Mouse (Mus musculus) midbrain, postnatal 0 days (tissue): ENCODE results near the gene Grhl3. TPM values are rescaled to one million over a fixed set of nuclear protein-coding genes. Genes with fewer than 3 reads are reported as not detected.

Experiments
- ATAC-seq: fragments of 200-750 bp; cut with Nextera tagmentation; 2 replicates; pipeline ENCODE4 v1.8.0; 2017; ENCODE audit warnings: moderate number of reproducible peaks, mild to moderate bottlenecking, moderate TSS enrichment, moderate library complexity; ENCODE audit not compliant: low FRiP score
- DNase-seq: peaks from one replicate; pipeline ENCODE4 v3.0.0-alpha.2; 2015; ENCODE audit warnings: low spot score
- H3K27ac ChIP-seq: fragments of 300-500 bp; sonication (generic); 2 replicates; pipeline ENCODE4 v1.5.1; 2014; ENCODE audit warnings: low read depth, mild to moderate bottlenecking, low read length, mixed read lengths
- H3K27me3 ChIP-seq: fragments of 300-500 bp; sonication (generic); 2 replicates; pipeline ENCODE4 v1.6.1; 2014; ENCODE audit warnings: low read length, control low read depth, mixed read lengths; ENCODE audit not compliant: insufficient read depth
- H3K36me3 ChIP-seq: fragments of 300-500 bp; sonication (generic); 2 replicates; pipeline ENCODE4 v1.6.1; 2014; ENCODE audit warnings: low read length, control low read depth, mixed read lengths; ENCODE audit not compliant: insufficient read depth
- H3K4me1 ChIP-seq: fragments of 300-500 bp; sonication (generic); 2 replicates; pipeline ENCODE4 v1.6.1; 2014; ENCODE audit warnings: mild to moderate bottlenecking, control low read depth, antibody characterized with exemption, low read length, mixed read lengths; ENCODE audit not compliant: insufficient read depth
- H3K4me2 ChIP-seq: fragments of 300-500 bp; sonication (generic); 2 replicates; pipeline ENCODE4 v1.6.1; 2014; ENCODE audit warnings: low read depth, mild to moderate bottlenecking, low read length, mixed read lengths; ENCODE audit not compliant: poor library complexity, severe bottlenecking
- H3K4me3 ChIP-seq: fragments of 300-500 bp; sonication (generic); 2 replicates; pipeline ENCODE4 v1.5.1; 2014; ENCODE audit warnings: low read depth, mild to moderate bottlenecking, low read length, moderate library complexity
- H3K9ac ChIP-seq: fragments of 300-500 bp; sonication (generic); replicated peaks from 2 replicates; pipeline ENCODE4 v1.6.1; 2014; ENCODE audit warnings: mild to moderate bottlenecking, low read length, moderate library complexity, mixed read lengths; ENCODE audit not compliant: poor library complexity, severe bottlenecking
- H3K9me3 ChIP-seq: fragments of 300-500 bp; sonication (generic); 2 replicates; pipeline ENCODE4 v1.6.1; 2016; ENCODE audit warnings: low read length, control low read depth
- CTCF ChIP-seq: IDR thresholded peaks from 2 replicates; pipeline ENCODE4 v1.5.1; 2016; ENCODE audit warnings: antibody characterized with exemption, mild to moderate bottlenecking
- WGBS: fragments of 180-500 bp; shearing (Covaris S2); extraction: QIAGEN DNeasy Blood & Tissue Kit; methylation state at CpG from one replicate; pipeline ENCODE4 v1.1.7; 2014; 5-methylcytosine and 5-hydroxymethylcytosine counted together
- polyA plus RNA-seq: library from polyadenylated mRNA; unstranded; fragments of >200 nt; fragmentation: Nextera tagmentation; extraction: Ambion mirVana; gene quantifications from 2 replicates; pipeline ENCODE4 v1.2.1, GENCODE M21; 2015
- total RNA-seq: library from RNA; depleted of rRNA; stranded (reverse); fragments of >200 nt; gene quantifications from 2 replicates; pipeline ENCODE4 v1.2.3, GENCODE M21; 2014

Grhl3 gene
- total and polyA plus RNA-seq, 2 experiments from 2014 or later: 1.5 to 2.7 TPM

DNA sequence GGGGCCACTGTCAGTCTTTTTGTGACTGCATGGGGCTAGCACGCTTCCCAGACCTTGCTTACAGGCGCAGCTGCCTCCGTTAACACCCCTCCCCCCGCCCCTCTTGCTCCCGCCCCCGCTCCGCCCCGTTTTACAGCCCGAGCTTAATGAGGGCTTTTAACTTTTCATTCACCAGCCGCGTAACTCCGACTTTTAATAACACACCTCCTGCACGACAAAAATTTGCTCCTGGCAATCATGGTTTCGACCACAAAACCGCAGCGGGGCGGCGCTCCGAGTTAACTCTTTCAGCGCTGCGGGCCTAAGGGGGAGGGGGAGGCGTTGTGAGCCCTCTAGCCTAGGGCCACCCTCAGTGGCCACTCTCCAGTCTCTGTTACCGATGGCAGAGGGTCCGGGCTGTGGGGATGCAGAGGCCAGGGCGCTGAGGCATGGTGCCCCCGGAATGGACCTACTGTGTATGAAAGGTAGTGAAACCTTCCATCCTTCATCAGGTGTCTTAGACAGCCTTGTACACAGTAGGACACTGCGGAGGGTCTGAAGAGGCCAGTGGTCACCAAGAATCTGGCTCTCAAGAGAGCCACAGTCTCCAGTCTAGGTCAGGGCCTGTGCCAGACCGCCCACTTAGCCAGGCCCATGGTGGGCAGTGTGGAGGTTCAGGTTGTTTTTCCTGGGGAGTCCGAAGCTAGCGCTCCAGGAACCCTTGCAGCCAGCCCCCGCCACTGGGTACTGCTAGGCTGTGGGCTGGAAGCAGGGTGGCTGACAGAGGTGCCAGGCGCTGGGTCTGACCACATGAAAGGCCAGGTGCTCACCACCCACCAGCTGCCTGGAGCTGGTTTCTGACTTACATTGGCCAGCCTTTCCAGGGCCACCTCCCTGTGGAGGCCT, 3.0 kb downstream of the Grhl3 start:
- 14% methylated on average over 32 of the region's 32 CpGs for WGBS
- H3K9ac ChIP-seq: no peak overlapping the region
- peak; percentile 43 for DNase-seq

DNA sequence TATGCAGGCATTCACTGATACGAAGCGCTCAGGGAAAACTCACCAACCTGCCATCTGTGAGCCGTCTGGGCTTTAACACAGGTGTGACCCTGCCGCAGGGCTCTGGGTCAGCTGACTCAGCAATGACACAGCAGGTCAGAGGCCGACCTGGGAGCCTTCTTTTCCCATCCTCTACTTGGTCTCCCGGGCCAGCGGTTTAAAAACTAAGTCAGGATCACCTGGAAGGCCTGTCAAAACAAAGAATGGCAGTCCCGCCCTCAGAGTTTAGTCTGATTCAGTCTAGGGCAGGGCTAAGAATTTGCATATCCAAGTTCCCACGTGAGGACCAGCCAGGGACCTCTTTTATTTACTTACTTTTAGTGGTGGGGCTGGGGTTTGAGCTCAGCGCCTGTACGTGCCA, 4.2 kb downstream of the Grhl3 start:
- Histone ChIP-seq H3K4me1 (peaks cover 3% of the 10 kb centered on the region; the same call in 1 of the 2 replicates), H3K4me3 (no peak overlapping the region), H3K36me3 (no peaks in the 10 kb centered on the region), H3K9me3 (no peaks in the 10 kb centered on the region), H3K27me3 (peaks cover 10% of the 10 kb centered on the region; the same call in 1 of the 2 replicates), H3K9ac (no peak overlapping the region), H3K4me2 (no peak overlapping the region), H3K27ac (no peak overlapping the region)
- DNase-seq: no peak
- no peak for TF ChIP-seq CTCF
- WGBS: 27% methylated on average over 11 of the region's 11 CpGs
- no peak for ATAC-seq

More for the DNA sequence above, 3.0 kb downstream of the Grhl3 start:
- H3K4me3 ChIP-seq: peak overlapping the region; percentile 39
- no peaks in the 10 kb centered on the region for H3K9me3 ChIP-seq
- ATAC-seq: 0 out of 2 replicates have a peak, but pooled peaks have one; percentile 21
- TF ChIP-seq CTCF: 0 out of 2 replicates have a peak, but pooled peaks have one; percentile 10
- H3K36me3 ChIP-seq: no peaks in the 10 kb centered on the region
- peaks cover 3% of the 10 kb centered on the region; the same call in 1 of the 2 replicates for H3K4me1 ChIP-seq
- no peak overlapping the region for H3K27ac ChIP-seq
- peaks cover 10% of the 10 kb centered on the region; the same call in 1 of the 2 replicates for H3K27me3 ChIP-seq
- H3K4me2 ChIP-seq: peak overlapping the region; percentile 54

DNA sequence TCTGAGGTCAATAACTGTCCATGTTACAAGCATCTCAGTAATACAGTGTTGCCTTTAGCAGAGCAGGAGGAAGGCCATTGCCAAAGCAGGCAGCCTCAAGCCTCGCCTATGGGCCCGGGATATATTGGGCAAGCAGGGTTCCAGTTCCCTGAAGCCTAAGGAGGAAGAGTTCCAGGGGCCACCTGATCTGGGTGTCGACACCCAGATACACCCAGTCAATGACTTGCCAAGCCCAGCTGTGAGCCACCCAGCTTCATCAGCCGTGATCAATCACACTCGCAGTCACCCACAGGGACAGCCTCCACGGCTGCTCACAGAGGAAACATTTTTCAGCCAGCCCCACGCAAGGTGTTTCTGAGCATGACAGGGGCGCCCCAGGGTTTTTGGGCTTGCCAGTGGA, 5.9 kb downstream of the Grhl3 start:
- no peak for TF ChIP-seq CTCF
- no peak overlapping the region for H3K9ac ChIP-seq
- ATAC-seq (no peak), DNase-seq (no peak)
- H3K27ac ChIP-seq: no peak overlapping the region
- no peak overlapping the region for H3K4me3 ChIP-seq
- H3K36me3 ChIP-seq: no peaks in the 10 kb centered on the region
- peaks cover 7% of the 10 kb centered on the region; the same call in 1 of the 2 replicates for H3K27me3 ChIP-seq
- H3K4me2 ChIP-seq: no peak overlapping the region
- 79% methylated on average over 8 of the region's 8 CpGs for WGBS
- H3K9me3 ChIP-seq: no peaks in the 10 kb centered on the region
- peaks cover 3% of the 10 kb centered on the region; the same call in 1 of the 2 replicates for H3K4me1 ChIP-seq

DNA sequence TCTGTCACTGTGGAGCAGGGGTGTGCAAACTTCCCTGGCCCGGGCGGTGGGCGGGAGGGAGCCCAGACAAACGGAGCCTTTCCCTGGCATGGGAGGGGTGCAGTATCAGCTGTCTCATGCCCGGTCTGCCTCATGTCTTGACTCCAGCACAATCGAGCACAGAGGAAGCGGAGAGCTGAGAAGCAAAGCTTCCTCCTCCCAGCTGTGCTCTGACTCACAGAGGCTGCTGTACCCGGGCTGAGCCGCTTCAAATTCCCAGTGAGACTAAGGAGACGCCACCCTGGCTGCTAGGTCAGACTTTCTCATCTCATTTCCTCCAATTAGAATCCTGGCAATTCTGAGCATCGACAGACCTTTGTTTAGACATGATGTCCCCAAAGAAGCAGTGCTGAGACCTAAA, 6.4 kb downstream of the Grhl3 start:
- H3K9ac ChIP-seq: no peak overlapping the region
- DNase-seq: no peak
- no peak overlapping the region for H3K4me2 ChIP-seq
- H3K27ac ChIP-seq: no peak overlapping the region
- no peaks in the 10 kb centered on the region for H3K9me3 ChIP-seq
- peaks cover 3% of the 10 kb centered on the region; the same call in 1 of the 2 replicates for H3K4me1 ChIP-seq
- no peaks in the 10 kb centered on the region for H3K36me3 ChIP-seq
- no peak for ATAC-seq
- no peak overlapping the region for H3K4me3 ChIP-seq
- WGBS: 42% methylated on average over 11 of the region's 11 CpGs
- peaks cover 7% of the 10 kb centered on the region; the same call in 1 of the 2 replicates for H3K27me3 ChIP-seq
- no peak for TF ChIP-seq CTCF

DNA sequence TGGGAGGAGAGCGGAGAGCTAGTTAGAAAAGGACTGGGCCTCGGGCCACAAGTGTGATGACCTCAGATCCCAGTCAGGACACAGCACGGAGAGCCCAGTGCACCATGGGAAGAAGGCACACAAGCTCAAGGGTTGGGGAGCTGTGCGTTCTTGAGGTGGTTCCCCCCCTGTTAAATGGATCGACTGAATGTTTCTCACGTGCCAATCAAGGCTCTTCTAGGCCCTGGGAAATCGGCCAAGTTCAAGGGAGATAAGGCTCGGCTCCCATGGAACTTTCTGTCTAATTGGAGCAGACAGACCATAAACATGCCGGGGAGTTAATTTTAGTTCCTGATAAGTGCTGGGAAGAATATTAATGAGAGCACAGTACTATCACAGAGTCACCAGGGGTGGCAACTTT, 8.0 kb downstream of the Grhl3 start:
- DNase-seq (no peak), ATAC-seq (no peak)
- H3K27ac ChIP-seq: no peak overlapping the region
- no peak overlapping the region for H3K4me2 ChIP-seq
- 28% methylated on average over 9 of the region's 9 CpGs for WGBS
- H3K4me1 ChIP-seq: peaks cover 3% of the 10 kb centered on the region; the same call in 1 of the 2 replicates
- TF ChIP-seq CTCF: no peak
- no peak overlapping the region for H3K9ac ChIP-seq
- no peaks in the 10 kb centered on the region for H3K36me3 ChIP-seq
- H3K27me3 ChIP-seq: no peaks in the 10 kb centered on the region
- H3K4me3 ChIP-seq: no peak overlapping the region
- H3K9me3 ChIP-seq: no peaks in the 10 kb centered on the region

DNA sequence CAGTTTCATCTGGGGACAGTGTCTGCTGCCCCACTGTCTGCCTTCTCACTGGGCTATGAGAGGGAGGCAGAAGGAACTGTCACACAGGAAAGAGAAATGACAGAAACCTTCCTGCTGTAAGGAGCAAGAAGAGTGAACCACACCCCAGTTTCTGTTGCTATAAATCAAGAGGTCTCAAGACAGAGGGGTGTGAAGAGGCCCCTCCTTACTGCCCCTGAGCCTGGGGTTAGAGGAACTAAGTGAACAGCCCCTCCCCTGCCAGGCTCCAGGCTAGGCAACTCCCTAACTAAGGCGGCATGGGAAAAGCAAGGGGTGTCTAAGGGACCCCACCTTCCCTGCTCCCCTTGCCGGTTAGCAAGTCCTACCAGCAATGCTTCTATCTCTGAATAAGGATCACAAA, 9.6 kb downstream of the Grhl3 start:
- Histone ChIP-seq H3K4me2 (no peak overlapping the region), H3K9ac (no peak overlapping the region), H3K27ac (no peak overlapping the region), H3K4me1 (no peaks in the 10 kb centered on the region), H3K27me3 (no peaks in the 10 kb centered on the region), H3K4me3 (no peak overlapping the region), H3K36me3 (no peaks in the 10 kb centered on the region), H3K9me3 (no peaks in the 10 kb centered on the region)
- 45% methylated on average over 2 of the region's 2 CpGs for WGBS
- no peak for TF ChIP-seq CTCF
- DNase-seq: no peak
- ATAC-seq: no peak
